Mouse (Mus musculus) frontal cortex, postnatal 36 days (tissue): ENCODE data around the gene Eif2b1.
"Not testable (repeated sequence)": the region's sequence is repeated elsewhere in the genome, so short reads cannot be mapped to it uniquely, and the experiment has no call there.

Experiments used
- DNase-seq, 2 experiments: peaks; one replicate each; pipeline ENCODE4 v3.0.0; 2022; ENCODE audit warnings: low spot score in 2 of 2

The Eif2b1 gene

GRCm38 (mm10) chr5:124578633-124579317 is at the start of gene Eif2b1, which contains the start of gene Gtf2h3:
Gene Eif2b1 (minus strand): TSS chr5:124579131.
Gene Gtf2h3 (plus strand): TSS chr5:124579140.
- peak; percentile 92 to 96 for DNase-seq

- DNase-seq, result no peak
Observed at GRCm38 (mm10) chr5:124624291-124624690, 45.4 kb upstream of the Eif2b1 start.

GRCm38 (mm10) chr5:124622890-124623289 is 44.0 kb upstream of the Eif2b1 start:
- DNase-seq, result no peak

GRCm38 (mm10) chr5:124621362-124621761 is 42.4 kb upstream of the Eif2b1 start:
- peak in 1 of 2 experiments; percentile 11 for DNase-seq

GRCm38 (mm10) chr5:124618711-124619110 is 39.8 kb upstream of the Eif2b1 start:
- DNase-seq, result no peak

- DNase-seq, result no peak
Observed at GRCm38 (mm10) chr5:124614709-124615108, 35.8 kb upstream of the Eif2b1 start.

DNA sequence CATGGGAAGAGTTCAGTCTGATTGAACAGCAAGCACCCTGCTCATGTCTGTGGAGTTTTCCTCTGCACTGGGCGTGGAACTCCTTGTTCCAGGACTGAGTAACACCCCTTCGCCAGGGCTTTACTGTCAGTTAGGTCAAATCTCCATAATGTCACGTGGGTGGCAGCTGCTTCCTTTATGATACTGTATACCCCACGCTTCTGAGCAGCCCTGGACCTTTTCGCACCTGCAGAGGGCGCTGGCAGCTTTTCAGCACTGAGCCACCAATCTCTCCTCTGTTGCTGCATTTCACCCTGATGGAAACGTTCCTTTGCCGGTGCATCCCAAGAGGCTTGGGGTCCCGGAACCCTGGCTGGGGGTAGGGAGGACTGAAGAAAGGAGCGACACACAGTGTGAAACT is 32.0 kb upstream of the Eif2b1 start:
- DNase-seq, result no peak

- no peak for DNase-seq
Observed at GRCm38 (mm10) chr5:124605041-124605622, 26.2 kb upstream of the Eif2b1 start.

DNA sequence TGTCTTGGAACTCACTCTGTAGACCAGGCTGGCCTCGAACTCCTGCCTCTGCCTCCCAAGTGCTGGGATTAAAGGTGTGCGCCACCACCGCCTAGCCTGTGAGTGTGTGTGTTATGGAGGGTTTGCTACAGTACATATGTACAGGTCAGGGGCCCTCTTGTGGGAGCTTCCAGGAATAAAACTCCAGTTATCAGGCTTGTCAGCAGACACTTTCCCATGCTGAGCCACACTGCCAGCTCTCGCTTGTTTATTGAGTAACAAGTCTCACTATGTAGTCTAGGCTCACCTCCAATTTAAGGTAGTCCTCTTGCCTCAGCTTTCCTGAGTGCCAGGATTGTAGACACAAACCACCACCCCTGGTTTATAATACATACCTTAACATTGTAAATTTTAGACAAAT is 25.4 kb upstream of the Eif2b1 start:
- no peak for DNase-seq

DNA sequence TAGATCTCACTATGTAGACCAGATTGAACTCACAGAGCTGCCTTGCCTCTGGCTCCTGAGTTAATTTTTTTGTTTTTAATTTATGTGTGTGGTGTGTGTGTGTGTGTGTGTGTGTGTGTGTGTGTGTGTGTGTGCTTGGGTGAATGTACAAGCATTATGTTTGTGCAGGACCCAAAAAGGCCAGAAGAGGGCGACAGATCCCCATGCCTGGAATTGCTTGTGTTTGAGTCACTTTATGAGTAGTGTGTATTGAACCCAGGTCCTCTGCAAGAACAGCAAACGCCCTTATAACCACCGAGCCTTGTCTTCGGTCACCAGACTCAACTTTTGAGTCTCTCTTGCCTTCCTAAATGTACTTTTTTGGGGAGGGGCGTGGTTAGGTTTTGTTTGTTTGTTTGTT is 23.4 kb upstream of the Eif2b1 start:
- DNase-seq, result peak; percentile 50 to 56

DNA sequence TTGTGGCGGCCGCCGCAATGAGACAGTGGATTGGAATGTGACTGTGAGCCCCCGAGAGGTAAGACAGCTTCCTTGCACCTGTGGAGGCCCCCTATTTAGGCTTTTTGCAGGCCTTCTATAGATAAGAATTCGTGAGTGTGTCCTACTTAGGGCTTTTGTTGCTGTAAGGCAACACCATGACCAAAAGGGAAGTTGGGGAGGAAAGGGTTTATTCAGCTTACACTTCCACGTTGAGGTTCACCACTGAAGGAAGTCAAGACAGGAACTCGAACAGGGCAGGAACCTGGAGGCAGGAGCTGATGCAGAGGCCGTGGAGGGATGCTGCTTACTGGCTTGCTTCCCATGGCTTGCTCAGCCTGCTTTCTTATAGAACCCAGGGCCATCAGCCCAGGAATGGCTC is 20.8 kb upstream of the Eif2b1 start:
- DNase-seq, result not testable (repeated sequence)

- DNase-seq, result peak; percentile 92 to 96
Observed at GRCm38 (mm10) chr5:124598224-124599174, 19.6 kb upstream of the Eif2b1 start.

GRCm38 (mm10) chr5:124592768-124593167 is 13.8 kb upstream of the Eif2b1 start:
- peak in 1 of 2 experiments; percentile 16 for DNase-seq

GRCm38 (mm10) chr5:124582515-124582914 is 3.6 kb upstream of the Eif2b1 start:
- DNase-seq, result no peak

GRCm38 (mm10) chr5:124575467-124575866 is 3.5 kb downstream of the Eif2b1 start:
- no peak for DNase-seq

- peak; percentile 58 to 70 for DNase-seq
Observed at GRCm38 (mm10) chr5:124571068-124571467, 7.9 kb downstream of the Eif2b1 start.

- DNase-seq, result no peak
Observed at GRCm38 (mm10) chr5:124555145-124555544, 23.8 kb downstream of the Eif2b1 start.

DNA sequence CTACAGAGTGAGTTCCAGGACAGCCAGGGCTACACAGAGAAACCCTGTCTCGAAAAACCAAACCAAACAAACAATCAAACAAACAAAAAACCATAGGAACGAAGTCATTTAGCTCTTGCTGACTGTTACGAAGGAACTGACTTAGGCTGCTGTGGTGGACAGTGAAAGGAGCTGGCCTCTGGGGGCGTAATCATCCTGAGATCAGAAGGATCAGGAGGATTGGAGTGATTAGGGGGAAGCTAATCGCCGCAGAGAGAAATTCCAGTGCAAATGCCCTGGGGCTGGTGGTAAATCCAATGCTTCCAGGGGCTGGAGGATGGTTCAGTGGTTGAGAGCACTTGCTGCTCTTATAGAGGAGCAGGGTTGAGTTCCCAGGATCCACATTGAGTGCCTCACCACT is 25.3 kb downstream of the Eif2b1 start:
- DNase-seq, result no peak

DNA sequence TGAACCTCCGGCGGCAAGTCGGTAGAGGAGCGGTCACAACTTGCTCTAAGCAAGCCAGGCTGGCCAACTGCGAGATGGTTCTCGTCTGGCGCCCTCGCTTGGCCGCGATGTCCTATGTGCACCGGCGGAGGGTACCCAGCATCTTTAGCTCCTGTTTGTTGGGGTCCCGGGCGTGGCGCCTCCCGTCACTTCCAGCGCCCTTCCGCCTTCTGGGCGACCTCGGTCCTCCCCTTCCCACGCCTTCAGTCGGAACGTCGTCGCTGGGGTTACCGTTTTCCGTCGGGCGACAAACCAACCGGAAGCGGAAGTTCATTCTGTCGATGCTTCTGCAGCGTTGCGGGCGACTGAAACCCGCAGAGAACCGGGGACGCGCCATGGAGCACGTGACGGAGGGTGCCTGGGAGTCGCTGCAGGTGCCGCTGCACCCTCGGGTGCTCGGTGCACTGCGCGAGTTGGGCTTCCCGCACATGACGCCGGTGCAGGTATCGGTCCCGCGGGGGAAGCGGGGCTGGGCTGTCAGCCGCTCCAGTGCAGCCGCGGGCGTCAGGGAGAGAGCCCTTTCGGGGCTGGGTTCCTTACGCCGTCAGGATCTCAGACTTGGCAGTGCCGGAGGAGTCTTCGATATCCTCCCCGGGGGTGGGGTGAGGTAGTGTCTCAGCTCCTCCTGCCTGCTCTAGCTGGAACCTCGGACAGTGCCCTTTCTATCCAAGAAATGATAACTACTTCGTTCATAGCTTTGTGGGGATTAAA is 26.2 kb downstream of the Eif2b1 start, which contains the start of gene Ddx55:
Ddx55 (plus strand) TSS at position 307 of the 750 bp plus-strand sequence.
- peak; percentile 91 to 93 for DNase-seq

GRCm38 (mm10) chr5:124552094-124552472 is 26.8 kb downstream of the Eif2b1 start:
- no peak for DNase-seq

DNA sequence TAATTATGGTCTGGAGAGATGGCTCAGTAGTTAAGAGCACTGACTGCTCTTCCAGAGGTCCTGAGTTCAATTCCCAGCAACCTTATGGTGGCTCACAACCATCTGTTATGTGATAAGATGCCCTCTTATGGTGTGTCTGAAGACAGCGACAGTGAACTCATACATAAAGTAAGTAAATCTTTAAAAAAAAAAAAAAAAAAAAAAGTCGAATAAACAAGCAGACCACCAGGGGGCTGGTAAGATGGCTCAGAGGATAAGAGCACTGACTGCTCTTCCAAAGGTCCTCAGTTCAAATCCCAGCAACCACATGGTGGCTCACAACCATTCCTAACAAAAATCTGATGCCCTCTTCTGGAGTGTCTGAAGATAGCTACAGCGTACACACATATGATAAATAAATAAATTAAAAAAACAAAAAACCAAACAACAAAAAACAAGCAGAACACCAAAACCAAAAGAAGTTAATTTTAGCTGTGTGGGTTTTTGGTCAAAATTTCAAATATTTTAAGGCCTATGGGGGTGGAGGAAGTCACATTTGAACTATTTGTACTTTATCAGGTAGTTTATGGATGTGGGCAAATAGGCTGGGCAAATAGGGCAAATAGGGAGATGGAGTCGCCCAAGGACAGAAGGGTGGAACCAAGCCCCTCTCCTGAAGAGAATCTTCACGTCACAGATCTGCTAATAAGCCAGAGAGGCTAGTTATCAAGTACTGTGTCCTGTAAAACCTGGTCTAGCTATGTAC is 27.4 kb downstream of the Eif2b1 start:
- DNase-seq, result not testable (repeated sequence)
